Mouse (Mus musculus) heart, postnatal 0 days (tissue): Measurements from ENCODE around the gene Tbata. TPM values are rescaled to one million over a fixed set of nuclear protein-coding genes. Genes with fewer than 3 reads are reported as not detected.

ENCODE experiments used
- ATAC-seq: fragments of 200-750 bp; cut with Nextera tagmentation; 2 replicates; pipeline ENCODE4 v1.8.0; 2017; ENCODE audit warnings: low read depth, moderate number of reproducible peaks, moderate library complexity; ENCODE audit not compliant: insufficient read depth
- DNase-seq: peaks from one replicate; pipeline ENCODE4 v3.0.0-alpha.2; 2016; ENCODE audit warnings: low spot score
- H3K27ac ChIP-seq: fragments of 300-500 bp; sonication (generic); 2 replicates; pipeline ENCODE4 v1.5.1; 2014; ENCODE audit warnings: low read depth, mild to moderate bottlenecking
- H3K27me3 ChIP-seq: fragments of 300-500 bp; sonication (generic); 2 replicates; pipeline ENCODE4 v1.6.1; 2014; ENCODE audit warnings: low read length, mixed read lengths; ENCODE audit not compliant: control insufficient read depth, insufficient read depth
- H3K36me3 ChIP-seq: fragments of 300-500 bp; sonication (generic); replicated peaks from 2 replicates; pipeline ENCODE4 v1.6.1; 2014; ENCODE audit warnings: low read length, mixed read lengths; ENCODE audit not compliant: control insufficient read depth, insufficient read depth
- H3K4me1 ChIP-seq: fragments of 300-500 bp; sonication (generic); 2 replicates; pipeline ENCODE4 v1.6.1; 2014; ENCODE audit warnings: antibody characterized with exemption; ENCODE audit not compliant: control insufficient read depth, insufficient read depth
- H3K4me2 ChIP-seq: fragments of 300-500 bp; sonication (generic); 2 replicates; pipeline ENCODE4 v1.6.1; 2014; ENCODE audit warnings: low read depth, mild to moderate bottlenecking, low read length, moderate library complexity
- H3K4me3 ChIP-seq: fragments of 300-500 bp; sonication (generic); 2 replicates; pipeline ENCODE4 v1.5.1; 2014; ENCODE audit warnings: low read depth, low read length
- H3K9ac ChIP-seq: fragments of 300-500 bp; sonication (generic); replicated peaks from 2 replicates; pipeline ENCODE4 v1.6.1; 2014; ENCODE audit warnings: low read depth, low read length, mixed read lengths
- H3K9me3 ChIP-seq: fragments of 300-500 bp; sonication (generic); replicated peaks from 2 replicates; pipeline ENCODE4 v1.6.1; 2016; ENCODE audit warnings: low read length; ENCODE audit not compliant: control insufficient read depth
- CTCF ChIP-seq: IDR thresholded peaks from 2 replicates; pipeline ENCODE4 v1.5.1; 2016; ENCODE audit warnings: antibody characterized with exemption, control low read depth, low read depth
- EP300 ChIP-seq: IDR thresholded peaks from 2 replicates; pipeline ENCODE4 v1.6.1; 2016; ENCODE audit warnings: antibody characterized with exemption, low read depth
- WGBS: fragments of 180-500 bp; shearing (Covaris S2); extraction: QIAGEN DNeasy Blood & Tissue Kit; methylation state at CpG from one replicate; pipeline ENCODE4 v1.1.7; 2014; 5-methylcytosine and 5-hydroxymethylcytosine counted together
- polyA plus RNA-seq: library from polyadenylated mRNA; unstranded; fragments of >200 nt; fragmentation: Nextera tagmentation; extraction: Ambion mirVana; gene quantifications from 2 replicates; pipeline ENCODE4 v1.2.1, GENCODE M21; 2015
- total RNA-seq: library from RNA; depleted of rRNA; stranded (reverse); fragments of >200 nt; gene quantifications from 2 replicates; pipeline ENCODE4 v1.2.3, GENCODE M21; 2014; ENCODE audit warnings: low replicate concordance

Gene Tbata
- total and polyA plus RNA-seq, 2 experiments from 2014 or later = 0.36 TPM; not detected in 1

DNA sequence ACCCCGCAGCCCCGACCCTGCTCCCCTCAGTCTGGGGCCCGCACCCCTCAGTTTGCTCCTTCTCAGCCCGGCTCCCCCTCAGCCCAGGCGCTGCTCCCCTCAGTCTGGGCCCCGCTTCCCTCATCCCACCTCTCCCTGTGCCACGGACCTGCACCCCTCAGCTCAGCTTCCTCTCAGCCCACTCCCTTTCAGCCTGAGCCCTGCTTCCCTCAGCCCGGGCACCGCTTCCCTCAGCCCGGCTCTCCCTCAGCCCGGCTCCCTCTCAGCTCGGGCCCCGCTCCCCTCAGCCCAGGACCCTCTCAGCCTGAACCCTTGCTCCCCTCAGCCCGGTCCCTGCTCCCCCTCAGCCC is 25.0 kb upstream of the Tbata start:
- DNase-seq (no peak), ATAC-seq (no peak)
- H3K4me3 ChIP-seq = peak overlapping the region; percentile 84
- 0% methylated on average over 14 of the region's 14 CpGs for WGBS
- H3K4me1 ChIP-seq = peaks cover 7% of the 10 kb centered on the region; the same call in 1 of the 2 replicates
- H3K9ac ChIP-seq = peak overlapping the region; percentile 68
- peak overlapping the region; percentile 77 for H3K27ac ChIP-seq
- no peaks in the 10 kb centered on the region for H3K36me3 ChIP-seq
- H3K9me3 ChIP-seq = no peaks in the 10 kb centered on the region
- no peaks in the 10 kb centered on the region for H3K27me3 ChIP-seq
- peak overlapping the region; percentile 99 for H3K4me2 ChIP-seq
- TF ChIP-seq CTCF (no peak), EP300 (no peak)

GRCm38 (mm10) chr10:61147157-61148040 is 24.4 kb upstream of the Tbata start, which contains the start of gene Sgpl1:
Sgpl1 (minus strand) TSS chr10:61147703.
- WGBS = under 1% methylated on average over 79 of the region's 82 CpGs
- peak within 1 kb of the TSS; percentile 68 for H3K9ac ChIP-seq
- DNase-seq = peak; percentile 90
- peak; percentile 61 for TF ChIP-seq CTCF
- no peak for TF ChIP-seq EP300
- ATAC-seq = peak; percentile 93
- H3K36me3 ChIP-seq = no peaks in the 10 kb centered on the region
- peaks cover 7% of the 10 kb centered on the region; the same call in 1 of the 2 replicates for H3K4me1 ChIP-seq
- no peaks in the 10 kb centered on the region for H3K9me3 ChIP-seq
- peak within 1 kb of the TSS; percentile 77 for H3K27ac ChIP-seq
- H3K4me3 ChIP-seq = peak within 1 kb of the TSS; percentile 84
- H3K4me2 ChIP-seq = peak within 1 kb of the TSS; percentile 99
- H3K27me3 ChIP-seq = no peaks in the 10 kb centered on the region

DNA sequence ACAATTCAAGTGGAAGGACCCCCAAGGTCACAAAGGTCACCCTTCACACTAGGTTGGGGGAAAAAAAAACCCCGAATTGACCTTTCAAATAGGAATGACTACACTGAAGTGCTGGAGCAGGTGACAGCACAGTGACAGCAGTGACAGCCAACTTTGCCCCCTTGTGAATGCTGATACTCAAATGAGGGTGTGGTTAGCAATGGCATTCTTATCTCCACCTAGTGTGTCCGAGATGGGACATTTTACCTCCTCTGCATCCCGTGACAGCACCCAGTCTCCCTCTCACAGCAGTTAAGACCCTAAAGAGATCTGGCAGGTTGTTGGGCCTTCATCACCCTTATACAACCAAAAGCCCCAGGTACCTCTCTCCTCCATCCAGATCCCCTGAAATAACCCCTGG is 22.3 kb upstream of the Tbata start:
- no peak overlapping the region for H3K9ac ChIP-seq
- no peak overlapping the region for H3K4me2 ChIP-seq
- ATAC-seq = no peak
- peaks cover 7% of the 10 kb centered on the region; the same call in 1 of the 2 replicates for H3K4me1 ChIP-seq
- H3K4me3 ChIP-seq = no peak overlapping the region
- H3K36me3 ChIP-seq = no peaks in the 10 kb centered on the region
- no peaks in the 10 kb centered on the region for H3K9me3 ChIP-seq
- no peak for DNase-seq
- H3K27me3 ChIP-seq = no peaks in the 10 kb centered on the region
- no peak overlapping the region for H3K27ac ChIP-seq
- no peak for TF ChIP-seq CTCF
- no peak for TF ChIP-seq EP300
- 32% methylated on average over 3 of the region's 3 CpGs for WGBS

- Histone ChIP-seq H3K4me3 (no peak overlapping the region), H3K27me3 (no peaks in the 10 kb centered on the region), H3K4me2 (no peak overlapping the region), H3K9ac (no peak overlapping the region), H3K4me1 (peaks cover 3% of the 10 kb centered on the region; the same call in 1 of the 2 replicates), H3K27ac (no peak overlapping the region), H3K36me3 (no peaks in the 10 kb centered on the region), H3K9me3 (no peaks in the 10 kb centered on the region)
- ATAC-seq (no peak), DNase-seq (no peak)
- TF ChIP-seq CTCF (no peak), EP300 (no peak)
- WGBS = 30% methylated on average over 6 of the region's 6 CpGs
Measured at GRCm38 (mm10) chr10:61150616-61151015, 21.1 kb upstream of the Tbata start.

GRCm38 (mm10) chr10:61152131-61152530 is 19.6 kb upstream of the Tbata start:
- ATAC-seq (no peak), DNase-seq (no peak)
- no peak overlapping the region for H3K9ac ChIP-seq
- TF ChIP-seq EP300 (no peak), CTCF (no peak)
- H3K27me3 ChIP-seq = no peaks in the 10 kb centered on the region
- no peaks in the 10 kb centered on the region for H3K4me1 ChIP-seq
- H3K9me3 ChIP-seq = no peaks in the 10 kb centered on the region
- no peak overlapping the region for H3K27ac ChIP-seq
- no peak overlapping the region for H3K4me3 ChIP-seq
- no peaks in the 10 kb centered on the region for H3K36me3 ChIP-seq
- no peak overlapping the region for H3K4me2 ChIP-seq
